Mouse (Mus musculus) heart, embryonic 13.5 days (tissue): ENCODE measurements around the gene Lrrc75b. TPM values are rescaled to one million over a fixed set of nuclear protein-coding genes. Genes with fewer than 3 reads are reported as not detected.
A peak's percentile ranks its signal among the peaks of the same experiment; 100 is the strongest.
"Not testable (repeated sequence)": the region's sequence is repeated elsewhere in the genome, so short reads cannot be mapped to it uniquely, and the experiment has no call there.

Source experiments
- ATAC-seq: fragments of 200-750 bp; cut with Nextera tagmentation; 2 replicates; pipeline ENCODE4 v1.8.0; 2017; ENCODE audit warnings: moderate TSS enrichment; ENCODE audit not compliant: insufficient number of reproducible peaks, low FRiP score, low TSS enrichment; ENCODE audit errors: extremely low read depth
- H3K27ac ChIP-seq: fragments of 300-500 bp; sonication (generic); replicated peaks from 2 replicates; pipeline ENCODE4 v1.5.1; 2015; ENCODE audit warnings: moderate library complexity, mild to moderate bottlenecking, inconsistent platforms
- H3K27me3 ChIP-seq: fragments of 300-500 bp; sonication (generic); replicated peaks from 2 replicates; pipeline ENCODE4 v1.6.1; 2015; ENCODE audit warnings: mild to moderate bottlenecking, inconsistent platforms
- H3K36me3 ChIP-seq: fragments of 300-500 bp; sonication (generic); 2 replicates; pipeline ENCODE4 v1.6.1; 2015; ENCODE audit warnings: mild to moderate bottlenecking, inconsistent platforms
- H3K4me1 ChIP-seq: fragments of 300-500 bp; sonication (generic); 2 replicates; pipeline ENCODE4 v1.6.1; 2015; ENCODE audit warnings: inconsistent platforms
- H3K4me2 ChIP-seq: fragments of 300-500 bp; sonication (generic); 2 replicates; pipeline ENCODE4 v1.6.1; 2015; ENCODE audit warnings: inconsistent platforms, mild to moderate bottlenecking, moderate library complexity
- H3K4me3 ChIP-seq: fragments of 300-500 bp; sonication (generic); 2 replicates; pipeline ENCODE4 v1.5.1; 2015; ENCODE audit warnings: moderate library complexity, mild to moderate bottlenecking, inconsistent platforms
- H3K9ac ChIP-seq: fragments of 300-500 bp; sonication (generic); 2 replicates; pipeline ENCODE4 v1.6.1; 2015; ENCODE audit warnings: inconsistent platforms, mild to moderate bottlenecking, moderate library complexity
- H3K9me3 ChIP-seq: fragments of 300-500 bp; sonication (generic); 2 replicates; pipeline ENCODE4 v1.6.1; 2016; ENCODE audit warnings: inconsistent platforms
- WGBS: fragments of 180-500 bp; shearing (Covaris S2); methylation state at CpG from one replicate; pipeline ENCODE4 v1.1.7; 2015; ENCODE audit warnings: mixed read lengths; 5-methylcytosine and 5-hydroxymethylcytosine counted together
- polyA plus RNA-seq: library from polyadenylated mRNA; unstranded; fragments of >200 nt; fragmentation: Nextera tagmentation; extraction: Ambion mirVana; gene quantifications from 2 replicates; pipeline ENCODE4 v1.2.1, GENCODE M21; 2015

Gene Lrrc75b
- polyA plus RNA-seq, 1 experiment from 2014 or later, result 1.2 TPM

DNA sequence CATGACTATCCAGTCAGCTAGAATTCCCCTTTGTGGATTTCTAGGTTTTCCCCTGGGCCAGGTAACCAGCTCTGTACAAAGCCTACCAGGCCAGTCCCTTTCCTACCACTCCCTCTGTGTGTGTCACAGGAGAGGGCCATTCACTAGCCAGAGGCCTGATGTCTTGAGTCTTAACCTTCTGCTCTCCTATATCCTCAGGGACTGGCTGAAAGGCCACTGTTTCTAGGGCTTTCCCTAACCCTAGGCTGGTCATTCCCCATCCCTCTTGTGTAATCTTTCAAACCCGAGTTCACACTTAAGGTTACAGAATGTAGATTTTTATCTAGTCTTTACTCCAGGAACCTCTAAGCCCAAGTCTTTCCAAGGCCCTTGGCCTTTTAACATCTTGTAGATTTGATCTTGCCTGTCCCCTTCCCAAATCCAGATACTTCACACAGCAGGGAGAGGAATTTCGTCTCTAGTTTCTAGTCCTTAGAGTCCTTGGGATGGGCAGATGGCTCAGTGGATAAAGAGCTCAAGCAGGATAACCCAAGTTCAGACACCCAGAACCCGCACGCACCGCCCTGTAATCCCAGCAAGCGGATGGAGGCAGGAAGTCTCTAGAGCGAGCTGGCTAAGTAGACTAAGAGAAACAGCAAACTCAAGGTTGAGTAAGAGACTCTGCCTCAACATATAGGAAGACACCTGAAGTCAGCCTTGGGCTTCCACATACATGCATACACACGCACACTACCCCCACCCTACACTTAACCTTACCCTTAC, 46.6 kb downstream of the Lrrc75b start:
- Histone ChIP-seq H3K36me3 (peaks cover 38% of the 10 kb centered on the region), H3K9ac (0 out of 2 replicates have a peak overlapping the region, but pooled peaks have one; percentile 45), H3K4me2 (peak overlapping the region; percentile 93), H3K9me3 (no peaks in the 10 kb centered on the region), H3K27ac (no peak overlapping the region), H3K4me3 (no peak overlapping the region; the same call in 1 of the 2 replicates), H3K27me3 (no peaks in the 10 kb centered on the region), H3K4me1 (peaks cover 35% of the 10 kb centered on the region)
- WGBS, result 87% methylated on average over 8 of the region's 8 CpGs
- ATAC-seq, result no peak

DNA sequence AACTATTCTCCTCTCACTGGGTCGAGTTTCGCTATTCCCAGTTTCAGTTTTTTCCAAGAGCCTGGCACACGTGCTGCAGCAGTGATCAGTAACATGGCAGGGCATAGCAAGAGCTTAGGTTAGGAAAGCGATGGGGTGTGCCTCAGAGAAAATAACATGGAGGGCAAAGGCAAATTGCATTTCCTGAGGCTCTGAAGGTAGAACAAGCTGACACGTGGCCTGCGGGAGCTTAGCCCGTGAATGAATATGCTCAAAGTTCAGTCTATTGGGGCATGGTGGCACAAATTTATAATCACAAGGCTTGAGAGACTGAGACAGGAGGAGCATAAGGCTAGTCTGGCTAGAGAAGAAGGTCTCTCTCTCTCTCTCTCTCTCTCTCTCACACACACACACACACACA, 47.3 kb downstream of the Lrrc75b start:
- Histone ChIP-seq H3K27me3 (no peaks in the 10 kb centered on the region), H3K4me3 (no peak overlapping the region), H3K36me3 (peaks cover 45% of the 10 kb centered on the region), H3K4me2 (no peak overlapping the region), H3K27ac (no peak overlapping the region), H3K9ac (no peak overlapping the region), H3K9me3 (no peaks in the 10 kb centered on the region), H3K4me1 (peaks cover 33% of the 10 kb centered on the region)
- ATAC-seq, result no peak
- 90% methylated on average over 7 of the region's 7 CpGs for WGBS

DNA sequence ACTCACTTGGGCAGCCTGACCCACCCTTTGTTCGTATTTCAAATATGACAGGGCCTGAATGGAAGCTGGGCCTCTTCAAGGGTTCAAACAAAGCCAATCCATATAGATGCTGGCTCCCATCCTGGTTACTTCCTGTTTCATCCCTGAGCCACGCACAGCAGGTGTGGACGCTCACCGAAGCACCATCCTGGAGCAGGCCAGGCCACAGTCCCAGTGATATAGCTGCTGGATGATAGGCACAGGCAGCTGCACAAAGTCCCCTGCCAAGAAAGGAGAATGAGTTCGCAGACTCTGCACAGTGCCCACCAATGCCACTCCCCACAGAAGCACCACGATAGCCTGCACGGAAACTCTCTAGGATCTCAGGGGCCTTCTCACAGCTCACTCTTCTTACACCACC, 48.2 kb downstream of the Lrrc75b start:
- no peak for ATAC-seq
- Histone ChIP-seq H3K4me3 (no peak overlapping the region), H3K27me3 (no peaks in the 10 kb centered on the region), H3K9me3 (no peaks in the 10 kb centered on the region), H3K9ac (no peak overlapping the region), H3K4me1 (peaks cover 33% of the 10 kb centered on the region), H3K4me2 (no peak overlapping the region), H3K36me3 (peaks cover 54% of the 10 kb centered on the region), H3K27ac (no peak overlapping the region)
- 94% methylated on average over 7 of the region's 7 CpGs for WGBS

DNA sequence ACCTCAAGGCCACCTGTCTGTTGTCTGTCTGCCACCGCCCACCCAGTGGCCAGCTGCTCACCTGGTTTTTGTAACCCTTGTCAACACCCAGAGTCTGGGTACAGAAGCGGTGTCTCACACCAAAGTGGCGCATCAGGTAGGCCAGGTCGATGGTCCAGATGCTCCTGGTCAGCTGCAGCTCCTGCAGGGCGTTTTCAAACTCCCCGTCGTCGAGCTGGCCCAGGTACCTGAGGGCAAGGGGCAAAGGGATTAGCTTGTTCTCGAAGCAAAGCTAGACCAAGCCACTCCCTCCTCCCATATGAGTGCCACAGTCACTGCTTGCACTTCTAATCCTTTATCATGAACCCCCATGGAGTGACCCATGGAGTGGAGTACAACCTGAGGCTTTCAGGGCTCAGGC, 49.1 kb downstream of the Lrrc75b start:
- Histone ChIP-seq H3K36me3 (peaks cover 62% of the 10 kb centered on the region), H3K4me2 (no peak overlapping the region), H3K4me1 (peaks cover 27% of the 10 kb centered on the region), H3K27ac (no peak overlapping the region), H3K9ac (no peak overlapping the region), H3K4me3 (no peak overlapping the region), H3K27me3 (no peaks in the 10 kb centered on the region), H3K9me3 (no peaks in the 10 kb centered on the region)
- no peak for ATAC-seq
- WGBS, result 78% methylated on average over 9 of the region's 9 CpGs

DNA sequence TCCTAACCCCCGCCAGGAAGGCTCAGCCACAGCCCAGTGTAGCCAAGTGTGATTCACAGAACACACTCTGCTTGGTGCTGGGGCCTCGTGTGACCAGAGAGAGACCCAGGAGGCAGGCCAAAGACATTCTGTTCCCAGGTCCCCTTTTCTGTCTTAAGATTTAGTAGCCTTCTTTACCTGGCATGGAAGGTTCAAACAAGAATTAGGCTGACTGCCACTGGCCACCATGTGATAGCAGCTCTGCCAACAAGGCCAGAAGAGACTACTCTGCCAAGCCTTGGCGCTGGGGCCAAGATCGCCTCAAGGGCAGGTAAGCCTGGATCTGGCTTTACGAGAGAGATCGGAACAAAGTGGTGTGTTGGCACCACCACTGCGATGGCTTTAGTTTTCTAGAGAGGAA, 49.7 kb downstream of the Lrrc75b start:
- Histone ChIP-seq H3K27ac (no peak overlapping the region), H3K9ac (no peak overlapping the region), H3K4me3 (no peak overlapping the region), H3K9me3 (no peaks in the 10 kb centered on the region), H3K4me1 (peaks cover 21% of the 10 kb centered on the region), H3K4me2 (no peak overlapping the region), H3K36me3 (peaks cover 63% of the 10 kb centered on the region), H3K27me3 (no peaks in the 10 kb centered on the region)
- 85% methylated on average over 7 of the region's 7 CpGs for WGBS
- no peak for ATAC-seq

DNA sequence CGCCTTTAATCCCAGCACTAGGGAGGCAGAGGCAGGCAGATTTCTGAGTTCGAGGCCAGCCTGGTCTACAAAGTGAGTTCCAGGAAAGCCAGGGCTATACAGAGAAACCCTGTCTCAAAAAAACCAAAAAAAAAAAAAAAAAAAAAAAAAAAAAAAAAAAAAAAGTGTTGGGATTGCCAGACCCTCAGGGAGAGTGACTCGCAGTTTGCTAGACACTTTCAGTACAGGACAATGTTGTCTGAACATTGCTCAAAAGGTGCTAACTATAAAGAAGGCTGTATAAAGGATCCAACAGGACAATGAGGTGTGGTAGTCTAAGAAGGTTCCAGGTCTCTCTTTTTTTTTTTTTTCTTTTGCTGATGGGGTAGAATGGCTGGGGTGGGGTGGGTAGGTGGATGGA, 54.2 kb downstream of the Lrrc75b start:
- H3K4me3 ChIP-seq, H3K27ac ChIP-seq, ATAC-seq, H3K27me3 ChIP-seq, H3K4me1 ChIP-seq, H3K9ac ChIP-seq, H3K4me2 ChIP-seq, H3K9me3 ChIP-seq: not testable (repeated sequence)
- peaks cover 65% of the 10 kb centered on the region for H3K36me3 ChIP-seq
- WGBS, result 93% methylated on average over 3 of the region's 3 CpGs

DNA sequence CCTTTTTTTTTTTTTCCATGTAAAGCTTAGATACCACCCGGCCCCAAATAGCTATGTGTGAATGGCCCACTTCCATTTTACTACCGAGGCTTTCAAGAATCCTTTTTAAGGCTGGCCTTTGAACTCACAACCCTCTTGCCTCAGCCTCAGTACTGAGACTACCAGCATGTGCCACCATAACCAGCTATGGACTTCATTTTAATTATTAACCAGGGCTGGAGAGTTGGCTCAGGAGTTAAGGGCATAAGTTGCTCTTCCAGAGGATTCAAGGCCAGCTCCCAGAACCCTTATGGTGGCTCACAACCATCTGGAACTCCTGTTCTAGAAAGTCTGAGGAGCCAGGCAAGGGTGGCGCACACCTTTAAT, 55.0 kb downstream of the Lrrc75b start:
- peaks cover 57% of the 10 kb centered on the region for H3K36me3 ChIP-seq

DNA sequence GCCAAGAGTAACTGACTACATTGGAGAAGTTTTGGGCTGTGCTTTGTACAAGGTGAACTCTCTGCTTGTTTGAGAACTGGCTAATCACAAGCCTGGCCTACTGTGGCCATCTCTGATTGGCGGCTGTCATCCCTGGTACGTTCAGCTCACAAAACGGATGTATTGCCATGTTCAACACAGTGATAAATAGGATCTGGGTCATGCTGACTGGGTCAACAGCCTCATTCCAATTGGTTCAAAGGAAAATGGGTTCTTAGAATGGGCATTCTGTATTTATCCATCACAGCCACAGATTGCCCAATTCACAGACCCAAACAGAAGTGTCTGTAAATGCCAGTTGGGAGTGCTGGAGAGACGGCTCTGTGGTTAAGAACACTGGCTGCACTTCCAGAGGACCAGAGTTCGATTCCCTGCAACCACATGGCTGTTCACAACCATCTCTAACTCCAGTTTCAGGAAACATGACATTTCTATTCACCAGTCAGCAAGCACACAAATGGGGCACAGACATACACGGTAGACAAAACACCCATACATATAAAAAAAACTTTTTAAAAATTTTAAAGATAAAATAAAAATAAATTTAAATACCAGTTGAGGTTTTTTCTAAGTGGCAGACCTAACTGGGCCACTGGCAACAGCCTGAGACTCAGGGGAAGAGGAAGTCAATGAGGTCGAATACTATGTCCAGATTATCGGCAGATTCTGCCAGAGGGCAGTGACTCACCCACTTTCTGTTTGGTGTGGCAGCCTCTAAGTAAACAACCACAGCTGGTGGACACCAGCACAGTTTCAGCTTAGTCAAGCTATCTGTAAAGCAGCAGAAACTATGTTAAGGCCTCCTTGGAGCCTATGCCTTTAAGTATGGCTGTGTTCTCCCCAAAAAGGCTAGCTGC, 55.6 kb downstream of the Lrrc75b start:
- H3K4me3 ChIP-seq, result no peak overlapping the region
- peaks cover 2% of the 10 kb centered on the region; the same call in 1 of the 2 replicates for H3K9me3 ChIP-seq

More for the DNA sequence above, 55.0 kb downstream of the Lrrc75b start:
- no peak overlapping the region for H3K27ac ChIP-seq
- ATAC-seq, result no peak
- H3K9me3 ChIP-seq, result peaks cover 2% of the 10 kb centered on the region; the same call in 1 of the 2 replicates
- H3K4me2 ChIP-seq, result no peak overlapping the region
- H3K4me3 ChIP-seq, result no peak overlapping the region
- H3K4me1 ChIP-seq, result peaks cover 6% of the 10 kb centered on the region
- WGBS, result 70% methylated on average over 3 of the region's 3 CpGs
- H3K9ac ChIP-seq, result no peak overlapping the region
- H3K27me3 ChIP-seq, result no peaks in the 10 kb centered on the region

DNA sequence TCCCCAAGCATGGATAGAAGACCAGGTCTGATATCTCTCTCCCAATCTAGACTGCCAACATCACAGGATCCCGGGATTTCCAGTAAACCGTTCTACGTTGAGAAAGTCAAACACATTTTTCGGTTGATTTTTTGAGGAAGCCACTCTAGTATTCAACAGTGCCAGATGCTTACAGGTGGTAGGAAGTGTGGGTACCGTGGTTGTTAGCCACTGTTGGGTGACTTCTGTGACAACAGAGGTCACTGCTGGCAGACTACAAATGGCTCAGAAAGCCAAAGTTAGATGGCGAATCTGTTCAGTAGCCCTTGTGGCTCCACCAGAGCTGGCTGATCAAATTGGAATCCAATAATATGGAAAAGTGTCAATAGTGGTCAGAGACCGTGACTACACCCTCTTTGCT, 56.4 kb downstream of the Lrrc75b start:
- Histone ChIP-seq H3K9ac (no peak overlapping the region), H3K4me3 (no peak overlapping the region), H3K9me3 (peaks cover 2% of the 10 kb centered on the region; the same call in 1 of the 2 replicates), H3K27me3 (no peaks in the 10 kb centered on the region), H3K36me3 (peaks cover 43% of the 10 kb centered on the region), H3K27ac (no peak overlapping the region), H3K4me1 (peaks cover 10% of the 10 kb centered on the region), H3K4me2 (no peak overlapping the region)
- WGBS, result 89% methylated on average over 7 of the region's 7 CpGs
- ATAC-seq, result no peak

More for the DNA sequence above, 55.6 kb downstream of the Lrrc75b start:
- Histone ChIP-seq H3K36me3 (peaks cover 51% of the 10 kb centered on the region), H3K4me2 (no peak overlapping the region), H3K9ac (no peak overlapping the region), H3K4me1 (peaks cover 10% of the 10 kb centered on the region), H3K27ac (no peak overlapping the region), H3K27me3 (no peaks in the 10 kb centered on the region)
- 81% methylated on average over 8 of the region's 8 CpGs for WGBS
- no peak for ATAC-seq

DNA sequence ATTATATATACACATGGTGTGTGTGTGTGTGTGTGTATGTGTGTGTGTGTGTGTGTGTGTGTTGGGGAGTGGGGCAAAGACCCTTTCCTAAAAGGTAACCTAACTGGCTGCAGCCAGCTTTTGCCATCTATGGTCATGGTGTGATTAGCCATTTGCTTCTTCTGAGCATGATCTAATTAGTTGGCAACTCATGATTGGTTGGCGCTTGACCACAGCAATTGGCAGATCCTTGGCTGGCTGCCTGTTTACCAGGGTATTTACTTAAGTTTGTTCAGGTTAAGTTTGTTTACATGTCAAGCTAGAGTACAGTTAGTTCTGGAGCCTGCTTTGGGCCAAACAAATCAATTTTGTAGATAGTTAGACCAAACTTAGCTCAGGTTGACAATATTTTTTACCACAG, 58.5 kb downstream of the Lrrc75b start:
- WGBS, result 92% methylated on average over 1 of the region's 1 CpGs
- H3K27ac ChIP-seq, result no peak overlapping the region
- peaks cover 2% of the 10 kb centered on the region; the same call in 1 of the 2 replicates for H3K9me3 ChIP-seq
- peaks cover 10% of the 10 kb centered on the region for H3K4me1 ChIP-seq
- H3K9ac ChIP-seq, result no peak overlapping the region
- no peak overlapping the region for H3K4me2 ChIP-seq
- no peaks in the 10 kb centered on the region for H3K27me3 ChIP-seq
- peaks cover 23% of the 10 kb centered on the region for H3K36me3 ChIP-seq
- H3K4me3 ChIP-seq, result no peak overlapping the region
- ATAC-seq, result no peak

DNA sequence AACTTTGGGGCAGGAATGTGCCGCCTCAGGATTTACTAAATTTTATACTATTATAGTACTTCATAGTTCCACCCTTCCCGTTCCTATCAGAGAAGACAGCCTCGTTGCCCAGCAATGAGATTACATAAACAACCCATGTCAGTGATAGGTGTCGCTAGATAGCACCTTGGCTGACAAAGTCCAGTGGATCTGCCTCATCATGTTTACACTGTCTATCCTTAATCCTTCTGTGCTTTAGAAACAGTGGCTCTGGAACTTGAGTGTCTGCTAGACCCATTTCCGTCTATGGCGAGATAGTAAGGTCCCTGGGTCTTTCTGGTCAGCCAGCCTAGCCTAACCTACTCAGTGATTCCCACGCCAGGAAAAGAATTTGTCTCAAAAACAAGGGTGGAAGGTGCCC, 59.8 kb downstream of the Lrrc75b start:
- no peak for ATAC-seq
- Histone ChIP-seq H3K4me3 (no peak overlapping the region), H3K4me1 (peaks cover 15% of the 10 kb centered on the region), H3K36me3 (peaks cover 16% of the 10 kb centered on the region), H3K4me2 (peak overlapping the region; percentile 41), H3K9ac (peak overlapping the region; percentile 10; the same call in 1 of the 2 replicates), H3K27me3 (no peaks in the 10 kb centered on the region), H3K9me3 (peaks cover 2% of the 10 kb centered on the region; the same call in 1 of the 2 replicates), H3K27ac (no peak overlapping the region)
- WGBS, result 31% methylated on average over 7 of the region's 7 CpGs
